Mouse (Mus musculus) B cell, adult 67 days (primary cell): ENCODE results near the gene H2-Q6. TPM values are rescaled to one million over a fixed set of nuclear protein-coding genes. Genes with fewer than 3 reads are reported as not detected.

Experiments
- total RNA-seq, 2 experiments: library from RNA; stranded (reverse); gene quantifications; 4 replicates each; pipeline ENCODE4 v1.2.4; 2023

H2-Q6 gene
- 100 to 1,000 TPM; 249 to 254 TPM for total RNA-seq

DNA sequence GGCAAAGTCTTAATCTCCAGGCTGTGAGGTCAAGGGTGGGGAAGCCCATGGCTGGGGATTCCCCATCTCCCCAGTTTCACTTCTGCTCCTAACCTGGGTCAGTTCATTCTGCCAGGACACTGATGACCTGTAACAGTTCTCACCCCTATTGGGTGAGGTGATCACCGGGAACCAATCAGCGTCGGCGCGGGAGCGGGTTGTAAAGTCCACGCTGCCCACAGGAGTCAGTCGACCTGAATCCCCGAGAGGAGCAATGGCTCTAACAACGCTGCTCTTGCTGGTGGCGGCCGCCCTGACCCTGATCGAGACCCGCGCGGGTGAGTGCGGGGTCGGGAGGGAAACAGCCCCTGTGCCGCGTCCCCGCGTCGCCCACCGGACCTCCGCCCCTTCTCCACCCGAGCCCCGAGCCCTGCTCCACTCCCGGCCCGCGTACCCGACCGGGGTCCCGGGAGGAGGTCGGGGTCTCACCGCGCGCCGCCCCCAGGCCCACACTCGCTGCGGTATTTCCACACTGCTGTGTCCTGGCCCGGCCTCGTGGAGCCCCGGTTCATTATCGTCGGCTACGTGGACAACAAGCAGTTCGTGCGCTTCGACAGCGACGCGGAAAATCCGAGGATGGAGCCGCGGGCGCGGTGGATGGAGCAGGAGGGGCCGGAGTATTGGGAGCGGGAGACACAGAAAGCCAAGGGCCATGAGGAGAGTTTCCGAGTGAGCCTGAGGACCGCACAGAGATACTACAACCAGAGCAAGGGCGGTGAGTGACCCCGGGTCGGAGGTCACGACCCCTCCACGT, at the start of gene H2-Q6:
Gene H2-Q6 (plus strand): TSS at position 227 of the 793 bp plus-strand sequence.

DNA sequence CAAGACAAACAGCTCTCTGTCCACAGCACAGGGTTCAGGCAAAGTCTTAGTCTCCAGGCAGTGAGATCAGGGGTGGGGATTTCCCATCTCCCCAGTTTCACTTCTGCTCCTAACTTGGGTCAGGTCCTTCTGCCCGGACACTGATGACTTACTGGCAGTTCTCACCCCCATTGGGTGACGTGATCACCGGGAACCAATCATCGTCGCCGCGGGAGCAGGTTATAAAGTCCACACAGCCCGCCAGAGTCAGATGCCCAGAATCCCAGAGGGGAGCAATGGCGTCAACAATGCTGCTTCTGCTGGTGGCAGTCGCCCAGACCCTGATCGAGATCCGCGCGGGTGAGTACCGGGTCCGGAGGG, 45.3 kb upstream of the H2-Q6 start, which contains the start of gene H2-Q4:
Gene H2-Q4 (plus strand): TSS at position 249 of the 360 bp plus-strand sequence.

DNA sequence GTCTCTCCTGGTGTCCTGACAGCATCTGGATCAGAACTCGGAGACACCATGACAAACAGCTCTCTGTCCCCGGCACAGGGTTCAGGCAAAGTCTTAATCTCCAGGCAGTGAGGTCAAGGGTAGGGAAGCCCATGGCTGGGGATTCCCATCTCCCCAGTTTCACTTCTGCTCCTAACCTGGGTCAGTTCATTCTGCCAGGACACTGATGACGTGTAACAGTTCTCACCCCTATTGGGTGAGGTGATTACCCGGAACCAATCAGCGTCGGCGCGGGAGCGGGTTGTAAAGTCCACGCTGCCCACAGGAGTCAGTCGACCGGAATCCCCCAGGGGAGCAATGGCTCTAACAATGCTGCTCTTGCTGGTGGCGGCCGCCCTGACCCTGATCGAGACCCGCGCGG, 14.2 kb downstream of the H2-Q6 start, which contains the start of gene H2-Q7:
Gene H2-Q7 (plus strand): TSS at position 271 of the 400 bp plus-strand sequence.

DNA sequence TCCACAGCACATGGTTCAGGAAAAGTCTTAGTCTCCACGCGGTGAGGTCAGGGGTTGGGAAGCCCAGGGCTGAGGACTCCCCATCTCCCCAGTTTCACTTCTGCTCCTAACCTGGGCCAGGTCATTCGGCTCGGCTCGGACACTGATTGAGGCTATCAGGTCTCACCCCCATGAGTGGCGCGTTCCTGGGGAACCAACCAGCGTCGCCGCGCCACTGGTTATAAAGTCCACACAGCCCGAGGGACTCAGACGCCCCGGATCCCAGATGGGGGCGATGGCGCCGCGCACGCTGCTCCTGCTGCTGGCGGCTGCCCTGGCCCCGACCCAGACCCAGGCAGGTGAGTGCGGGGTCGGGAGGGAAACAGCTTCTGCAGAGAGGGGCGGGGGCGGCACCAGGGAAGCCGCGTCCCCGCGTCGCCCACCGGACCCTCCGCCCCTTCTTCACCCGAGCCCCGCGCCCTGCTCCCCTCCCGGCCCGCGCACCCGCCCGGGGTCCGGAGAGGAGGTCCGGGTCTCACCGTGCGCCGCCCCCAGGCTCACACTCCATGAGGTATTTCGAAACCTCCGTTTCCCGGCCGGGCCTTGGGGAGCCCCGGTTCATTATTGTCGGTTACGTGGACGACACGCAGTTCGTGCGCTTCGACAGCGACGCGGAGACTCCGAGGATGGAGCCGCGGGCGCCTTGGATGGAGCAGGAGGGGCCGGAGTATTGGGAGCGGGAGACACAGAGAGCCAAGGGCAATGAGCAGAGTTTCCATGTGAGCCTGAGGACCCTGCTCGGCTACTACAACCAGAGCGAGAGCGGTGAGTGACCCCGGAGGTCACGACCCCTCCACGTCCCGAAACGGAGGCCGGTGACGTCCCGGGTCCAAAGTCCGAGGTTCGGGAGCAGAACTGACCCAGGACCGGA, 45.4 kb downstream of the H2-Q6 start, which contains the start of gene H2-Q10:
Gene H2-Q10 (plus strand): TSS at position 248 of the 910 bp plus-strand sequence.

Other genes starting within 250 kb of the H2-Q6 start
- gene Aif1, start 248.8 kb upstream of the H2-Q6 start, total RNA-seq = 1 to 10 TPM; 1.7 to 5.1 TPM
- gene Lst1, start 236.4 kb upstream of the H2-Q6 start, total RNA-seq = 10 to 100 TPM; 32.6 to 54.4 TPM
- gene Ltb, start 230.4 kb upstream of the H2-Q6 start, total RNA-seq = 100 to 1,000 TPM; 669 to 686 TPM
- gene Tnf, start 222.8 kb upstream of the H2-Q6 start, total RNA-seq = 10 to 100 TPM in 1 of 2 experiments, 1 to 10 TPM in 1; 9.6 to 14.5 TPM
- 10 to 100 TPM; 45.0 to 61.0 TPM for gene Lta, start 219.5 kb upstream of the H2-Q6 start, total RNA-seq
- not detected for gene Gm16181, start 204.0 kb upstream of the H2-Q6 start, total RNA-seq
- gene Atp6v1g2, start 191.2 kb upstream of the H2-Q6 start, total RNA-seq = 1 to 10 TPM; 1.2 to 2.9 TPM
- gene Nfkbil1, start 189.1 kb upstream of the H2-Q6 start, total RNA-seq = 10 to 100 TPM; 11.2 to 16.2 TPM
- gene Ddx39b, start 183.1 kb upstream of the H2-Q6 start, total RNA-seq = 100 to 1,000 TPM; 440 to 473 TPM
- 1,000 to 10,000 TPM; 1,708 to 1,769 TPM for gene H2-D1, start 162.1 kb upstream of the H2-Q6 start, total RNA-seq
- gene H2-Q1, start 104.4 kb upstream of the H2-Q6 start, total RNA-seq = 10 to 100 TPM in 1 of 2 experiments, 1 to 10 TPM in 1; 9.7 to 10.1 TPM
- 1 to 10 TPM; 8.2 to 8.9 TPM for gene H2-Q2, start 82.6 kb upstream of the H2-Q6 start, total RNA-seq
- 100 to 1,000 TPM; 285 to 307 TPM for gene H2-Q4, start 45.2 kb upstream of the H2-Q6 start, total RNA-seq
- 100 to 1,000 TPM; 133 to 144 TPM for gene H2-Q7, start 14.3 kb downstream of the H2-Q6 start, total RNA-seq
- 10 to 100 TPM; 53.7 to 58.6 TPM for gene H2-Q10, start 45.2 kb downstream of the H2-Q6 start, total RNA-seq
- 1 to 10 TPM in 1 of 2 experiments, under 1 TPM in 1; 0.42 to 1.7 TPM for gene Pou5f1, start 81.2 kb downstream of the H2-Q6 start, total RNA-seq
- 1 to 10 TPM; 3.7 to 4.6 TPM for gene Tcf19, start 92.0 kb downstream of the H2-Q6 start, total RNA-seq
- gene Cchcr1, start 92.2 kb downstream of the H2-Q6 start, total RNA-seq = 10 to 100 TPM; 12.4 TPM
- under 1 TPM in 1 of 2 experiments, not detected in 1; 0.90 TPM for gene Psors1c2, start 108.4 kb downstream of the H2-Q6 start, total RNA-seq
- not detected for gene Cdsn, start 127.3 kb downstream of the H2-Q6 start, total RNA-seq
- not detected for gene 2300002M23Rik, start 142.6 kb downstream of the H2-Q6 start, total RNA-seq
- not detected for gene Sfta2, start 176.7 kb downstream of the H2-Q6 start, total RNA-seq
- gene Gm9573, start 201.8 kb downstream of the H2-Q6 start, total RNA-seq = not detected
- gene Mucl3, start 218.8 kb downstream of the H2-Q6 start, total RNA-seq = not detected
- gene Vars2, start 242.7 kb downstream of the H2-Q6 start, total RNA-seq = 10 to 100 TPM; 46.4 to 58.1 TPM
- gene Gtf2h4, start 248.9 kb downstream of the H2-Q6 start, total RNA-seq = 10 to 100 TPM; 16.1 to 23.9 TPM